Mouse (Mus musculus) hindbrain, embryonic 16.5 days (tissue): ENCODE results near the gene Gm9507. TPM values are rescaled to one million over a fixed set of nuclear protein-coding genes. Genes with fewer than 3 reads are reported as not detected.

Source experiments
- ATAC-seq: fragments of 200-750 bp; cut with Nextera tagmentation; 2 replicates; pipeline ENCODE4 v1.8.0; 2017; ENCODE audit warnings: moderate TSS enrichment, moderate library complexity
- H3K27ac ChIP-seq: fragments of 300-500 bp; sonication (generic); 2 replicates; pipeline ENCODE4 v1.5.1; 2014; ENCODE audit warnings: low read depth, mild to moderate bottlenecking, control low read depth, low read length, moderate library complexity
- H3K27me3 ChIP-seq: fragments of 300-500 bp; sonication (generic); replicated peaks from 2 replicates; pipeline ENCODE4 v1.6.1; 2014; ENCODE audit warnings: low read length; ENCODE audit not compliant: control insufficient read depth, insufficient read depth
- H3K36me3 ChIP-seq: fragments of 300-500 bp; sonication (generic); 2 replicates; pipeline ENCODE4 v1.6.1; 2014; ENCODE audit warnings: mild to moderate bottlenecking, low read length, moderate library complexity, mixed read lengths; ENCODE audit not compliant: control insufficient read depth, insufficient read depth
- H3K4me1 ChIP-seq: fragments of 300-500 bp; sonication (generic); 2 replicates; pipeline ENCODE4 v1.6.1; 2014; ENCODE audit warnings: low read depth, low read length; ENCODE audit not compliant: control insufficient read depth, insufficient read depth
- H3K4me2 ChIP-seq: fragments of 300-500 bp; sonication (generic); 2 replicates; pipeline ENCODE4 v1.6.1; 2014; ENCODE audit warnings: mild to moderate bottlenecking, low read length, control low read depth, moderate library complexity
- H3K4me3 ChIP-seq: fragments of 300-500 bp; sonication (generic); 2 replicates; pipeline ENCODE4 v1.5.1; 2014; ENCODE audit warnings: mild to moderate bottlenecking, low read length, control low read depth, moderate library complexity
- H3K9ac ChIP-seq: fragments of 300-500 bp; sonication (generic); 2 replicates; pipeline ENCODE4 v1.6.1; 2014; ENCODE audit warnings: low read depth, mild to moderate bottlenecking, control low read depth, low read length, moderate library complexity
- H3K9me3 ChIP-seq: fragments of 300-500 bp; sonication (generic); 2 replicates; pipeline ENCODE4 v1.6.1; 2014; ENCODE audit warnings: mild to moderate bottlenecking, low read length, moderate library complexity; ENCODE audit not compliant: control insufficient read depth
- WGBS: fragments of 180-500 bp; shearing (Covaris S2); extraction: QIAGEN DNeasy Blood & Tissue Kit; methylation state at CpG from one replicate; pipeline ENCODE4 v1.1.7; 2014; 5-methylcytosine and 5-hydroxymethylcytosine counted together
- polyA plus RNA-seq: library from polyadenylated mRNA; unstranded; fragments of >200 nt; fragmentation: Nextera tagmentation; extraction: Ambion mirVana; gene quantifications from 2 replicates; pipeline ENCODE4 v1.2.1, GENCODE M21; 2015

The Gm9507 gene
- not detected in 2 replicates for polyA plus RNA-seq

DNA sequence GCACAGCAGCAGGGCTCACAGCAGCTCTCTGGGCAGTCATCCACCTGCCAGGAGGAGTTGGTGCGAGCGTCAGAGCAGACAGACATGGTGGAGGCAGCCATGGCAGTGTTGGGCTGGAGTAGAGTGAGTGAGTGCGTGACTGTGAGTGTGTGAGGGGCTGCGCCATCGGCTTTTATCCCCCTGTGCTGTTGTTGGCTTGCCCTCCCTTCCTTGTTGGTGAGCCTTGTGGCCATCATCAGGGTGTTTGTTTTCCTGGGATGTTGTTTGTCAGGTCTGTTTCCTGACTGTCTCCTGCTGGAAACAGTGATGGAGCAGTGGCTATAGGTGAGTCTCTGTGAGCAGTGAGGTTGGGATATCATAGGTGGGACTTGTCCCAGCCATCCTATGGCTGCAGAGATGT, at the start of gene Gm9507:
TSS of gene Gm9507 (minus strand) at position 101 of the 400 bp plus-strand sequence.
- no peak for ATAC-seq
- Histone ChIP-seq H3K27ac (no peak within 1 kb of the TSS), H3K27me3 (no peaks in the 10 kb centered on the region; the same call in 1 of the 2 replicates), H3K4me1 (no peaks in the 10 kb centered on the region), H3K9me3 (peaks cover 2% of the 10 kb centered on the region; the same call in 1 of the 2 replicates), H3K4me2 (no peak within 1 kb of the TSS), H3K36me3 (no peaks in the 10 kb centered on the region), H3K4me3 (no peak within 1 kb of the TSS), H3K9ac (no peak within 1 kb of the TSS)
- WGBS: 57% methylated on average over 5 of the region's 5 CpGs

DNA sequence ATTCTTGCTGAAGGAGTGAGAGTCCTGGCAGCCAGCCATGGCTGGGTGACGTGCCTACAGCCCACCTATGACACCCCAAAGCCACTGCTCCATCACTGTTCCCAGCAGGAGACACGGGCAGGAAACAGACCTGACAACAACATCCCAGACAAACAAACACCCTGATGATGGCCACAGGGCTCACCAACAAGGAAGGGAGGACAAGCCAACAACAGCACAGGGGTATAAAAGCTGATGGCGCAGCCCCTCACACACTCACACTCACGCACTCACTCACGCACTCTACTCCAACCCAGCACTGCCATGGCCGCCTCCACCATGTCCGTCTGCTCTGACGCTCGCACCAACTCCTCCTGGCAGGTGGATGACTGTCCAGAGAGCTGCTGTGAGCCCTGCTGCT, 40.9 kb upstream of the Gm9507 start, which contains the start of gene Gm10318:
TSS of gene Gm10318 (plus strand) at position 301 of the 400 bp plus-strand sequence.
- no peak within 1 kb of the TSS for H3K4me3 ChIP-seq
- H3K9me3 ChIP-seq: no peaks in the 10 kb centered on the region
- H3K27me3 ChIP-seq: no peaks in the 10 kb centered on the region
- H3K4me1 ChIP-seq: no peaks in the 10 kb centered on the region
- no peaks in the 10 kb centered on the region for H3K36me3 ChIP-seq
- no peak within 1 kb of the TSS for H3K9ac ChIP-seq
- WGBS: 64% methylated on average over 9 of the region's 9 CpGs
- no peak within 1 kb of the TSS for H3K4me2 ChIP-seq
- no peak for ATAC-seq
- H3K27ac ChIP-seq: no peak within 1 kb of the TSS

DNA sequence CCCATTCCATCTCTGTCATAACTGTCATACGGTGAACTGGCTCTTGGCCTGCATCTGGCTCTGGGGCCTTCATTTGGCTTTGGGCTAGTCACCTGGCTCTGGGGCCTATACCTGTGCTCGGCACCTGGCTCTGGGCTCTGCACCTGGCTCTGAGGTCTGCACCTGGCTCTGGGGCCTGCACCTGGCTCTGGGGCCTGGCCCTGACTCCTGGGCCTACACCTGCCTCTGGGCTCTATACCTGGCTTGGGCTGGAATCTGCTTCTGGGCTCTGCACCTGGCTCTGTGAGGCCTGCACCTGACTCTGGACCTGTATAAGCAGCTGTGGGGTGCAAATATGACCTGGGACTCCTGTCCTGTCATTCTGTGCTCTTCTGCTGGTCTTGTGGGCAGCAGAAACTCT, 35.9 kb upstream of the Gm9507 start:
- H3K4me3 ChIP-seq: no peak overlapping the region
- peaks cover 14% of the 10 kb centered on the region for H3K9me3 ChIP-seq
- H3K4me2 ChIP-seq: no peak overlapping the region
- H3K36me3 ChIP-seq: no peaks in the 10 kb centered on the region; the same call in 1 of the 2 replicates
- H3K9ac ChIP-seq: no peak overlapping the region
- H3K4me1 ChIP-seq: no peaks in the 10 kb centered on the region
- H3K27ac ChIP-seq: no peak overlapping the region
- 85% methylated on average over 2 of the region's 2 CpGs for WGBS
- no peak for ATAC-seq
- no peaks in the 10 kb centered on the region for H3K27me3 ChIP-seq

DNA sequence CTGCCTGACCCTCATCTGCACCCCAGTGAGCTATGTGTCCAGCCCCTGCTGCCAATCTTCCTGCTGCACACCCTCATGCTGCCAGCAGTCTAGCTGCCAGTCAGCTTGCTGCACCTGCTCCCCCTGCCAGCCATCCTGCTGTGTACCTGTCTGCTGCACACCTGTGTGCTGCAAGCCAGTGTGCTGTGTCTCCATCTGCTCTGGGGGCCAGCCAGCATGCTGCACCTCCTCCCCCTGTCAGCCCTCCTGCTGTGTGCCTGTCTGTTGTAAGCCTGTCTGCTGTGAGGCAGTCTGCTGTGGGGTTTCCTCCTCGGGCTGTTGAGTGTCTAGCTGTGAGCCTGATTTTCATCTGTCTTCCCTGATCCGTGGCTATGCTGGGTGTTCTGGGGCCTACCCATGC, 35.3 kb upstream of the Gm9507 start:
- no peak overlapping the region for H3K4me3 ChIP-seq
- peaks cover 14% of the 10 kb centered on the region for H3K9me3 ChIP-seq
- 23% methylated on average over 2 of the region's 2 CpGs for WGBS
- no peaks in the 10 kb centered on the region; the same call in 1 of the 2 replicates for H3K36me3 ChIP-seq
- no peaks in the 10 kb centered on the region for H3K27me3 ChIP-seq
- no peak overlapping the region for H3K27ac ChIP-seq
- no peak overlapping the region for H3K4me2 ChIP-seq
- H3K4me1 ChIP-seq: no peaks in the 10 kb centered on the region
- H3K9ac ChIP-seq: no peak overlapping the region
- ATAC-seq: no peak

DNA sequence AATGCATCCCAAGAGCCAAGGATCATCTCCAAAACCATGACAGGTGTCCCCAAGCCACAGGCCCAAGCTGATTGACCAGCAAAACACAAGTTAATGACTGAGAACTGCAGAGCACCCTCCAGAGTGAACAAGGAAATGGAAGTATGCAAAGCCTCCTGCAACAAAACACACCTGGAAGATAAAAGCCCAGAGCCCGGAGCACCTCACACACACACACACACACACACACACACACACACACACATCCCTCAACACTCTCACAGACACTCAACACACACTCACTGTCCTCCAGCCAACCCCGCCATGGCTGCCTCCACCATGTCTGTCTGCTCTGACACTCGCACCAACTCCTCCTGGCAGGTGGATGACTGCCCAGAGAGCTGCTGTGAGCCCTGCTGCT, 34.9 kb upstream of the Gm9507 start, which contains the start of gene Gm36176:
TSS of gene Gm36176 (plus strand) at position 301 of the 400 bp plus-strand sequence.
- H3K4me2 ChIP-seq: no peak within 1 kb of the TSS
- H3K9me3 ChIP-seq: peaks cover 14% of the 10 kb centered on the region
- 78% methylated on average over 2 of the region's 3 CpGs for WGBS
- no peaks in the 10 kb centered on the region for H3K27me3 ChIP-seq
- H3K36me3 ChIP-seq: no peaks in the 10 kb centered on the region; the same call in 1 of the 2 replicates
- H3K9ac ChIP-seq: no peak within 1 kb of the TSS
- H3K27ac ChIP-seq: no peak within 1 kb of the TSS
- H3K4me1 ChIP-seq: no peaks in the 10 kb centered on the region
- ATAC-seq: no peak
- no peak within 1 kb of the TSS for H3K4me3 ChIP-seq

DNA sequence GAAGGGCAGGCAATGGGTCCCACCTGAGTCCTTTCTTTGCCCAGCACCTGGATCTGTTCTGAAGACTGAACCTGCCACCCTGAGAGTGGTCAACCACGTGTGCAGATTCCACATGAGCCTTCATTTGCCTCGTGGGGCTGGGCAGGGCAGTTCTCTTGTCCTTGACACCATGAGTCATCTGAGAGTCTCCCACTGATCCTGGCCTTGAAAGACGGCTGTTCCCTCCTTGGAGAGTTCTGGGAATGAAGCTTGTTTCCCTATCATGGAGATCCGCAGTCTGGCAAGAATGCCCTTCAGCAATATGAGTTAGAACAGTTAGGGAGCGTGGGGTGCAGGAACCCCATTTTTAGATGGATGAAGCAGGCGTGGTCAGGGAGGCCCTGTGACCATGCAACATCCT, 27.4 kb upstream of the Gm9507 start:
- WGBS: 84% methylated on average over 6 of the region's 6 CpGs
- Histone ChIP-seq H3K27ac (no peak overlapping the region), H3K27me3 (no peaks in the 10 kb centered on the region), H3K9ac (no peak overlapping the region), H3K9me3 (peaks cover 7% of the 10 kb centered on the region), H3K4me2 (no peak overlapping the region), H3K4me1 (no peaks in the 10 kb centered on the region), H3K36me3 (no peaks in the 10 kb centered on the region; the same call in 1 of the 2 replicates), H3K4me3 (no peak overlapping the region)
- no peak for ATAC-seq

DNA sequence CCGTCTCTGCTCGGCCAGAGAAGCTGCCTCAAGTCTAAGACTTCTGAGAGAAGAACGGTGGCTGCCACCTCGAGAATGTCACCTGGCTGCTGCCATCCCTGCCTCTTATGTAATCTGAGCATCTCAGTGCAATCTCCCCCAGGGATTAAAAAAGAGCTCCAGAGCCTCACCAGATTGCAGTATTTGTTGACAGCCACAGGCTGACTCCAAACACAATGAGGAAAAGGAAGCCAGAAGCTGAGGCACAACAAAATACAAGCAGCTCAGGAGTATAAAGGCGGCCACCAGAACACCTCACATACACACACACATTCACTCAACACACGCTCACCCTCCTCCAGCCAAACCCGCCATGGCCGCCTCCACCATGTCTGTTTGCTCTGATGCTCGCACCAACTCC, 24.0 kb upstream of the Gm9507 start, which contains the start of gene Krtap10-10:
TSS of gene Krtap10-10 (plus strand) at position 301 of the 400 bp plus-strand sequence.
- Histone ChIP-seq H3K27me3 (no peaks in the 10 kb centered on the region), H3K9me3 (no peaks in the 10 kb centered on the region), H3K36me3 (no peaks in the 10 kb centered on the region), H3K9ac (no peak within 1 kb of the TSS), H3K4me2 (no peak within 1 kb of the TSS), H3K4me3 (no peak within 1 kb of the TSS), H3K27ac (no peak within 1 kb of the TSS), H3K4me1 (no peaks in the 10 kb centered on the region)
- 78% methylated on average over 9 of the region's 9 CpGs for WGBS
- ATAC-seq: no peak

DNA sequence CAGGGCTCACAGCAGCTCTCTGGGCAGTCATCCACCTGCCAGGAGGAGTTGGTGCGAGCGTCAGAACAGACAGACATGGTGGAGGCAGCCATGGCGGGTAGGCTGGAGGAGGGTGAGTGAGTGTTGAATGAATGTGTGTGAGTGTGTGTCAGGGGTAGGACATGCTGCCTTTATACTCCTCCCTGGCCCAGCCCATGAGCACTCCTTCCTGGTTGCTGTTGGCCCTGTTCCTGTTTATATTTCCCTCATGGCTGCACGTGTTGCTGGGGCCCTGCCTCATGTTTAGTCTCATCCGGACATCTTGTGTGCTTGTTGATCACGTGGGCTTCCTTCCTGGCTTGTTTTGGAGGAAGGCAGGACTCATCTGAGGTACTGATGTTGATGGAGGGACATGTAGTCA, 15.3 kb upstream of the Gm9507 start, which contains the start of gene Krtap10-4:
TSS of gene Krtap10-4 (minus strand) at position 145 of the 400 bp plus-strand sequence.
- no peaks in the 10 kb centered on the region for H3K4me1 ChIP-seq
- no peak for ATAC-seq
- H3K4me2 ChIP-seq: no peak within 1 kb of the TSS
- no peak within 1 kb of the TSS for H3K4me3 ChIP-seq
- no peaks in the 10 kb centered on the region for H3K36me3 ChIP-seq
- H3K27ac ChIP-seq: no peak within 1 kb of the TSS
- no peaks in the 10 kb centered on the region; the same call in 1 of the 2 replicates for H3K9me3 ChIP-seq
- H3K27me3 ChIP-seq: no peaks in the 10 kb centered on the region
- no peak within 1 kb of the TSS for H3K9ac ChIP-seq
- 59% methylated on average over 6 of the region's 6 CpGs for WGBS

DNA sequence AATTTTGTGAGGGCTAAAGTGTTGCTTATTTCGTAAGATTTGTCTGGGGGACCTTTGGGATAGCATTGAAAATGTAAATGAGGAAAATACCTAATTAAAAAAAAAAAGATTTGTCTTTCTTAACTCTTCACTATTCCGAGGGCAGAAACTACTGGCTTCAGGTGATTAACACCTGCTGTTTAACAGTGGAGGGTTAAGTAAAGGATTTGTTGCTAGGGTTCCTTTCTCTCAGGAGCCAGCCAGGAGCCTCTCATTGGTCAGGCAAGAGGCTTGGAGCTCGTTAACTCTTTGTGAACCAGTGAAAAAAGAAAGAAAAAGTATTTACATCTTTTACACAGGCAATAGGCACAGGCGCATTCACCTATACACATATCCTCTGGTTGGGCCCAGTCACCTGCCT, 7.6 kb upstream of the Gm9507 start:
- no peak overlapping the region for H3K4me2 ChIP-seq
- H3K27me3 ChIP-seq: no peaks in the 10 kb centered on the region
- no peak for ATAC-seq
- WGBS: 36% methylated on average over 4 of the region's 4 CpGs
- no peak overlapping the region for H3K27ac ChIP-seq
- no peak overlapping the region for H3K9ac ChIP-seq
- no peaks in the 10 kb centered on the region for H3K4me1 ChIP-seq
- H3K9me3 ChIP-seq: no peaks in the 10 kb centered on the region; the same call in 1 of the 2 replicates
- no peak overlapping the region for H3K4me3 ChIP-seq
- H3K36me3 ChIP-seq: no peaks in the 10 kb centered on the region
